Mouse (Mus musculus) adrenal gland, postnatal 10 days (tissue): ENCODE measurements at regions not wholly inside any gene's neighbourhood (a gene's known extent, or its start where the extent isn't known, plus 50 kb on each side); places are given as distances from the start of the nearest gene placed in this dataset.
A peak's percentile ranks its signal among the peaks of the same experiment; 100 is the strongest.

ENCODE experiments used
- DNase-seq: peaks from one replicate; pipeline ENCODE4 v3.0.0; 2021; ENCODE audit warnings: mixed read lengths

GRCm38 (mm10) chr11:18012085-18012484 lies 58.4 kb upstream of the Etaa1 start:
- DNase-seq, result no peak

- DNase-seq, result peak; percentile 74
Measured at GRCm38 (mm10) chr11:18011101-18011733, 57.5 kb upstream of the Etaa1 start.

- no peak for DNase-seq
Measured at GRCm38 (mm10) chr11:18008140-18008539, 54.5 kb upstream of the Etaa1 start.
